Mouse (Mus musculus): ENCODE results near the gene Plcb1. TPM values are rescaled to one million over a fixed set of nuclear protein-coding genes. Genes with fewer than 3 reads are reported as not detected.
A peak's percentile ranks its signal among the peaks of the same experiment; 100 is the strongest.

Gene Plcb1
- polyA plus RNA-seq, 1 experiment from 2014 or later = 7.9 TPM

DNA sequence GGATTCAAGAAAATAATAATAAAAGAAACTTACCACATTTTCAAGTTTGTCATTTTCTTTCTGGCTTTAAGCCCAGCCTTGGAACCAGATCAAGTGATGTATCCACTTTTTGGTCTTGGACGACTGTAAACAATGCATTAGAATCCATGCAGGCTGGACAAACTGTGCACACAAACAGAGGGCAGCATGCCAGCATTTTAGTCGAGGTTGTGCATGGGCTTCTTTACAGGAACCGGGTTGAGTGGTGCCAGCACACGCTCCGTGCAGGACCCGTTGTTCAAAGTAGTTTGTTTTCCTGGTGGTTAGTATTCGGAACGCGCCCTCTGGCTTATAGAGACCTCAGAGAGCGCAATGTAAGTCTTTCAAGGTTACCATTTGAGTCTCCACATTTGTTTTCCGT lies 30.5 kb downstream of the Plcb1 start:
- no peak overlapping the region for H3K27ac ChIP-seq (ENCODE audit: low read depth)
- DNase-seq (peak; percentile 18), ATAC-seq (no peak)
- no peak for TF ChIP-seq CTCF (IDR thresholded peaks at IDR 0.05; ENCODE audit: low read depth)
- no peak for TF ChIP-seq EP300 (IDR thresholded peaks at IDR 0.05; ENCODE audit: low read depth)
- H3K4me3 ChIP-seq (ENCODE audit: low read depth, low read length) = no peak overlapping the region
- no peaks in the 10 kb centered on the region for H3K27me3 ChIP-seq (ENCODE audit: insufficient read depth, low read length)
- H3K4me1 ChIP-seq (ENCODE audit: insufficient read depth) = peaks cover 9% of the 10 kb centered on the region
- no peaks in the 10 kb centered on the region for H3K36me3 ChIP-seq (replicated peaks; ENCODE audit: insufficient read depth, low read length)
- 70% methylated on average over 11 of the region's 11 CpGs for WGBS (ENCODE audit: insufficient replicate concordance)
- no peak overlapping the region for H3K9ac ChIP-seq (replicated peaks)
- no peaks in the 10 kb centered on the region for H3K9me3 ChIP-seq (ENCODE audit: low read length)
- no peak overlapping the region for H3K4me2 ChIP-seq (ENCODE audit: low read depth, low read length)

DNA sequence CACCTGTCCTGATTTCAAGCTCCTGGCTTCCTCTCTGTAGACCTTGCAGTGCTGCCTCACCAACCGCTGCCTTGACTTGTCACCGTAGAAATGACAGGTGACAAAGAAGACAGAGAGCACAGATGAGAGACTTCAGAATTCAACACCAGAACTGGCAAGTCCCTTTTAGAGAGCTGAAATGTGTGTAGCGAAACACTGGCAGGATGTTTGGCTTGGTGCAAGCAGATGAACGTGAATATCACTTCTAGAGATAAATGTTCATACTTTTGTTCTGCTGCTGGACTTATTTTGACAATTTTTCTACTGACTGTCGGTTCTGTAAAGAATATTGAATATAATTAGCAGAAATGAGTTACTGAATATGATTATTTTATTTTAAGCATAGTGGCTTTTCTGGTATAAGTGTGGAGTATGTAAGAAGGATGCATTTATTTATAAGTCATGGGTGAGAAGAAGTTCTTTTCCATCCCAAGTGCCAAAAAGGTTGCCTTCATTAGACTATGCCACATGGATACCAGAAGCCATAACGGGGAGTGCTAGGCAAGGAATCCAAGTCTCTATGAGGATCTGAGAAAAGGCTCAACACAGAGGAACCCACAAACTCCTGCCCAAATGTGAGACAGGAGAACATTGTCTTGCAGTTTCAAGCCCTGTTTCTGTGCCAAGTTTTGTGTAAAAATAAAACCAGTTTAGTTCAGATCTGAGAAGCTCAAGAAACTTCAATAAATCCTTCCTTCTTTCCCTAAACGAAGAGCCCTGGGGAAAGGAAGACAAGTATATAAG lies 31.4 kb downstream of the Plcb1 start:
- Histone ChIP-seq H3K27me3 (ENCODE audit: insufficient read depth, low read length) (no peaks in the 10 kb centered on the region), H3K4me2 (ENCODE audit: low read depth, low read length) (no peak overlapping the region), H3K27ac (ENCODE audit: low read depth) (no peak overlapping the region), H3K4me1 (ENCODE audit: insufficient read depth) (peaks cover 9% of the 10 kb centered on the region), H3K4me3 (ENCODE audit: low read depth, low read length) (no peak overlapping the region), H3K36me3 (replicated peaks; ENCODE audit: insufficient read depth, low read length) (no peaks in the 10 kb centered on the region), H3K9ac (replicated peaks) (no peak overlapping the region), H3K9me3 (ENCODE audit: low read length) (no peaks in the 10 kb centered on the region)
- TF ChIP-seq CTCF (IDR thresholded peaks at IDR 0.05; ENCODE audit: low read depth) (no peak), EP300 (IDR thresholded peaks at IDR 0.05; ENCODE audit: low read depth) (no peak)
- ATAC-seq (no peak), DNase-seq (no peak)
- 77% methylated on average over 7 of the region's 7 CpGs for WGBS (ENCODE audit: insufficient replicate concordance)

DNA sequence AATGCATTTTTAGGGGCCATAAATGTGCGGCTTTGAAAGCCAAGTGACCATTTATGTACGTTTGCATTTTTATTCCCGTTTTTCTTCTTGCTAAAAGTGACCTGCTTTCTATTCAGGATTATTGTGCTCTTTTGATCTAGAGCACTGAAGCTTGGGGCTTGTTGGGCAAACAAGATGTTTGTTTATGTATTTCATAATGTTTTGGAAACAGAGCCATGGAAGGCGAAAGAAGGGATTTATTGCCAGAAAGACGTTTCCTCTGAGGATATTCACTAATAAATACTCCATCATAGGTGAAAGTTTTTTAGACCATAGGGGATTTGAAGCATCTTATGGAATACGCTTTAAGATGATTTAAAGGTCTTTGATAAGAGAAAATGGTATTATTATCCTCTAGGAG lies 35.3 kb downstream of the Plcb1 start:
- no peak for TF ChIP-seq EP300 (IDR thresholded peaks at IDR 0.05; ENCODE audit: low read depth)
- TF ChIP-seq CTCF (IDR thresholded peaks at IDR 0.05; ENCODE audit: low read depth) = no peak
- Histone ChIP-seq H3K9me3 (ENCODE audit: low read length) (no peaks in the 10 kb centered on the region), H3K4me1 (ENCODE audit: insufficient read depth) (peaks cover 9% of the 10 kb centered on the region), H3K4me2 (ENCODE audit: low read depth, low read length) (no peak overlapping the region), H3K9ac (replicated peaks) (no peak overlapping the region; the same call in 1 of the 2 replicates), H3K27me3 (ENCODE audit: insufficient read depth, low read length) (no peaks in the 10 kb centered on the region), H3K27ac (ENCODE audit: low read depth) (no peak overlapping the region), H3K4me3 (ENCODE audit: low read depth, low read length) (no peak overlapping the region), H3K36me3 (replicated peaks; ENCODE audit: insufficient read depth, low read length) (no peaks in the 10 kb centered on the region)
- 69% methylated on average over 6 of the region's 6 CpGs for WGBS (ENCODE audit: insufficient replicate concordance)
- DNase-seq (no peak), ATAC-seq (no peak)

DNA sequence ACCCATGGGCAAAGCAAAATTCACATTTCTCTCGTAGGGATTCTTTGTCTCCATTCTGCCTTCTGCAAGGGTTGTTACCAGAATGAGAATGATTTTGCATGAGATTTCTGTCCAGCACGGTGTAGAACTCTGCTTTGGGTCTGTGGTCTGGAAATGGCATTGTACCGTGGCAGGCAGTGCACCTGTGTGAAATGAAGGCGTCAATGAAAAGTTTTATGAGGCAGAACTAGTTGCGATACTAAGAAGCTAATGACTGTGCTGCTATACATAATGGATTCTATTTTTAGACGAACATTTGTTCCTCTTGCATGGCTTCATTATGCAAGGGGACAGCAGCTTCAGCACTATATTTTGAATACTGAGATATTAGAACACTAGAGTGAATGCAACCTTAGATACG lies 39.8 kb downstream of the Plcb1 start:
- no peaks in the 10 kb centered on the region for H3K27me3 ChIP-seq (ENCODE audit: insufficient read depth, low read length)
- no peaks in the 10 kb centered on the region for H3K36me3 ChIP-seq (replicated peaks; ENCODE audit: insufficient read depth, low read length)
- H3K4me2 ChIP-seq (ENCODE audit: low read depth, low read length) = no peak overlapping the region
- H3K27ac ChIP-seq (ENCODE audit: low read depth) = peak overlapping the region; percentile 69
- no peaks in the 10 kb centered on the region for H3K9me3 ChIP-seq (ENCODE audit: low read length)
- H3K9ac ChIP-seq (replicated peaks) = no peak overlapping the region
- H3K4me1 ChIP-seq (ENCODE audit: insufficient read depth) = peaks cover 7% of the 10 kb centered on the region; the same call in 1 of the 2 replicates
- DNase-seq (no peak), ATAC-seq (0 out of 2 replicates have a peak, but pooled peaks have one; percentile 14)
- TF ChIP-seq CTCF (IDR thresholded peaks at IDR 0.05; ENCODE audit: low read depth) (no peak), EP300 (IDR thresholded peaks at IDR 0.05; ENCODE audit: low read depth) (no peak)
- 36% methylated on average over 7 of the region's 7 CpGs for WGBS (ENCODE audit: insufficient replicate concordance)
- H3K4me3 ChIP-seq (ENCODE audit: low read depth, low read length) = no peak overlapping the region

DNA sequence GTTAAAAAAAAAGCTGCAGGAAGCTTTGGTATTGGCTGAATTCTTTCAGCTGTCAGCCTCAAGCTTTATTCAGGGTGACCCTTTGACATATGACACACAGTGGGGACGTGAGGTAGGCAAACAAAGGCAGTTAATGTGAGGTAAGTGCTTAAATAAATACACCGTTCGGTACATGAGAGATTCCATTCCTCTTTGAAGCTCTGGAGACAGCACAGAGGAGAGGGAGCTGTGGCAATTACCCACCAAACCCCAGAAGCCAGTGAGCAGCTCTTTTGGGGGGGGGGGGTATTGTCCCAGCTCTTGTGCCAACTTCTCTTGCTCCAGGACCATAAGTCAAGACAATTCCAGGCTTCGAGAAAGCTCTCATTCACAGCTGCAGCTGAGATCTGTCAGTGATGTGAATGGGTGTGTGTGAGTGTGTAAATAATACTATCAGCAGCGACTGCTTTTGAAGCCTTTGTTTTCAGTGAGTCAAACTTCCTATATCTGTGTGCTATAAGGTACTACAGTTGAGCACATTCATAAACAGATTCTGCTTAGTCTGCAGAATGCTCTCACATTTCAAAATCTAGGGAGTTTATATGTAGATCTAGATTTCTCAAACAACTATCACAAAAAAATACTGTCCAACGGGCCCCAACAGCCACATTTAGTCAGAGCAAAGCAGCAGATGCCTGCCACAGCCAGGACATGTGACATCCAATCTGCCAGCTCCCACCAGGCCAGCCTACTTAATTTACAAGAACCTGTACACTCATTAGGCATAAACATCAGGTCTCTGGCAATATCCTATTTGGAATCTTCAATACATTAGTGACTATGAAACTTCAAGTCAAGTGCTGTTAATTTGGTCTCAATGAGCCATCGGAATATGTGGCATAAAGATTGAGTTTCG lies 40.5 kb downstream of the Plcb1 start:
- no peaks in the 10 kb centered on the region for H3K27me3 ChIP-seq (ENCODE audit: insufficient read depth, low read length)
- no peak overlapping the region for H3K9ac ChIP-seq (replicated peaks)
- no peak overlapping the region for H3K4me3 ChIP-seq (ENCODE audit: low read depth, low read length)
- H3K4me1 ChIP-seq (ENCODE audit: insufficient read depth) = peaks cover 7% of the 10 kb centered on the region; the same call in 1 of the 2 replicates
- DNase-seq (peak; percentile 16), ATAC-seq (peak; percentile 95)
- no peaks in the 10 kb centered on the region for H3K9me3 ChIP-seq (ENCODE audit: low read length)
- 53% methylated on average over 8 of the region's 8 CpGs for WGBS (ENCODE audit: insufficient replicate concordance)
- TF ChIP-seq EP300 (IDR thresholded peaks at IDR 0.05; ENCODE audit: low read depth) (no peak), CTCF (IDR thresholded peaks at IDR 0.05; ENCODE audit: low read depth) (no peak)
- H3K27ac ChIP-seq (ENCODE audit: low read depth) = peak overlapping the region; percentile 69
- H3K36me3 ChIP-seq (replicated peaks; ENCODE audit: insufficient read depth, low read length) = no peaks in the 10 kb centered on the region
- peak overlapping the region; percentile 54 for H3K4me2 ChIP-seq (ENCODE audit: low read depth, low read length)
